Mouse (Mus musculus): ENCODE results near the gene Mb. TPM values are rescaled to one million over a fixed set of nuclear protein-coding genes. Genes with fewer than 3 reads are reported as not detected.

Gene Mb
- polyA plus RNA-seq, 1 experiment from 2014 or later: 1.4 TPM

GRCm38 (mm10) chr15:77056791-77057051, 6.3 kb upstream of the Mb start:
- no peaks in the 10 kb centered on the region for H3K9me3 ChIP-seq (ENCODE audit: control insufficient read depth, low read length)
- ATAC-seq (ENCODE audit: low read depth): no peak
- H3K4me2 ChIP-seq (ENCODE audit: low read depth, low read length): no peak overlapping the region
- 65% methylated on average over 3 of the region's 3 CpGs for WGBS
- no peaks in the 10 kb centered on the region for H3K27me3 ChIP-seq (ENCODE audit: control insufficient read depth, insufficient read depth, low read length)
- H3K4me3 ChIP-seq (ENCODE audit: low read depth, low read length): no peak overlapping the region
- H3K27ac ChIP-seq (ENCODE audit: low read depth, low read length): no peak overlapping the region
- no peaks in the 10 kb centered on the region for H3K36me3 ChIP-seq (ENCODE audit: control insufficient read depth, insufficient read depth, low read length)
- H3K4me1 ChIP-seq (ENCODE audit: control insufficient read depth, insufficient read depth, low read length): peaks cover 9% of the 10 kb centered on the region; the same call in 1 of the 2 replicates
- H3K9ac ChIP-seq (replicated peaks; ENCODE audit: low read depth, low read length): no peak overlapping the region

GRCm38 (mm10) chr15:77056001-77056790, 5.7 kb upstream of the Mb start:
- no peak for ATAC-seq (ENCODE audit: low read depth)
- Histone ChIP-seq H3K36me3 (ENCODE audit: control insufficient read depth, insufficient read depth, low read length) (no peaks in the 10 kb centered on the region), H3K4me1 (ENCODE audit: control insufficient read depth, insufficient read depth, low read length) (peaks cover 9% of the 10 kb centered on the region; the same call in 1 of the 2 replicates), H3K27me3 (ENCODE audit: control insufficient read depth, insufficient read depth, low read length) (no peaks in the 10 kb centered on the region), H3K9me3 (ENCODE audit: control insufficient read depth, low read length) (no peaks in the 10 kb centered on the region), H3K4me2 (ENCODE audit: low read depth, low read length) (no peak overlapping the region), H3K9ac (replicated peaks; ENCODE audit: low read depth, low read length) (no peak overlapping the region), H3K27ac (ENCODE audit: low read depth, low read length) (no peak overlapping the region), H3K4me3 (ENCODE audit: low read depth, low read length) (no peak overlapping the region)
- 22% methylated on average over 6 of the region's 6 CpGs for WGBS

GRCm38 (mm10) chr15:77054611-77055175, 4.2 kb upstream of the Mb start:
- Histone ChIP-seq H3K4me3 (ENCODE audit: low read depth, low read length) (no peak overlapping the region), H3K9me3 (ENCODE audit: control insufficient read depth, low read length) (no peaks in the 10 kb centered on the region), H3K9ac (replicated peaks; ENCODE audit: low read depth, low read length) (no peak overlapping the region), H3K27me3 (ENCODE audit: control insufficient read depth, insufficient read depth, low read length) (no peaks in the 10 kb centered on the region), H3K4me1 (ENCODE audit: control insufficient read depth, insufficient read depth, low read length) (peaks cover 9% of the 10 kb centered on the region; the same call in 1 of the 2 replicates), H3K4me2 (ENCODE audit: low read depth, low read length) (no peak overlapping the region), H3K27ac (ENCODE audit: low read depth, low read length) (no peak overlapping the region), H3K36me3 (ENCODE audit: control insufficient read depth, insufficient read depth, low read length) (no peaks in the 10 kb centered on the region)
- WGBS: 55% methylated on average over 5 of the region's 5 CpGs
- ATAC-seq (ENCODE audit: low read depth): no peak

- H3K4me2 ChIP-seq (ENCODE audit: low read depth, low read length): no peak overlapping the region
- no peak for ATAC-seq (ENCODE audit: low read depth)
- H3K4me1 ChIP-seq (ENCODE audit: control insufficient read depth, insufficient read depth, low read length): peaks cover 9% of the 10 kb centered on the region; the same call in 1 of the 2 replicates
- 88% methylated on average over 1 of the region's 1 CpGs for WGBS
- H3K27ac ChIP-seq (ENCODE audit: low read depth, low read length): no peak overlapping the region
- H3K36me3 ChIP-seq (ENCODE audit: control insufficient read depth, insufficient read depth, low read length): no peaks in the 10 kb centered on the region
- no peaks in the 10 kb centered on the region for H3K27me3 ChIP-seq (ENCODE audit: control insufficient read depth, insufficient read depth, low read length)
- H3K9me3 ChIP-seq (ENCODE audit: control insufficient read depth, low read length): no peaks in the 10 kb centered on the region
- no peak overlapping the region for H3K4me3 ChIP-seq (ENCODE audit: low read depth, low read length)
- no peak overlapping the region for H3K9ac ChIP-seq (replicated peaks; ENCODE audit: low read depth, low read length)
Observed at GRCm38 (mm10) chr15:77053021-77053420, 2.6 kb upstream of the Mb start.

- no peak overlapping the region for H3K9ac ChIP-seq (replicated peaks; ENCODE audit: low read depth, low read length)
- H3K4me1 ChIP-seq (ENCODE audit: control insufficient read depth, insufficient read depth, low read length): peaks cover 9% of the 10 kb centered on the region; the same call in 1 of the 2 replicates
- no peaks in the 10 kb centered on the region for H3K27me3 ChIP-seq (ENCODE audit: control insufficient read depth, insufficient read depth, low read length)
- WGBS: 41% methylated on average over 1 of the region's 1 CpGs
- H3K36me3 ChIP-seq (ENCODE audit: control insufficient read depth, insufficient read depth, low read length): no peaks in the 10 kb centered on the region
- no peaks in the 10 kb centered on the region for H3K9me3 ChIP-seq (ENCODE audit: control insufficient read depth, low read length)
- no peak overlapping the region for H3K4me3 ChIP-seq (ENCODE audit: low read depth, low read length)
- no peak overlapping the region for H3K27ac ChIP-seq (ENCODE audit: low read depth, low read length)
- ATAC-seq (ENCODE audit: low read depth): no peak
- no peak overlapping the region for H3K4me2 ChIP-seq (ENCODE audit: low read depth, low read length)
Observed at GRCm38 (mm10) chr15:77052176-77052575, 1.7 kb upstream of the Mb start.

- H3K27ac ChIP-seq (ENCODE audit: low read depth, low read length): no peak overlapping the region
- H3K9me3 ChIP-seq (ENCODE audit: control insufficient read depth, low read length): no peaks in the 10 kb centered on the region
- WGBS: 59% methylated on average over 10 of the region's 10 CpGs
- H3K4me2 ChIP-seq (ENCODE audit: low read depth, low read length): no peak overlapping the region
- H3K4me1 ChIP-seq (ENCODE audit: control insufficient read depth, insufficient read depth, low read length): no peaks in the 10 kb centered on the region
- no peak for ATAC-seq (ENCODE audit: low read depth)
- H3K27me3 ChIP-seq (ENCODE audit: control insufficient read depth, insufficient read depth, low read length): no peaks in the 10 kb centered on the region
- H3K9ac ChIP-seq (replicated peaks; ENCODE audit: low read depth, low read length): no peak overlapping the region
- H3K36me3 ChIP-seq (ENCODE audit: control insufficient read depth, insufficient read depth, low read length): no peaks in the 10 kb centered on the region
- no peak overlapping the region for H3K4me3 ChIP-seq (ENCODE audit: low read depth, low read length)
Observed at GRCm38 (mm10) chr15:77045609-77046008, 4.9 kb downstream of the Mb start.

GRCm38 (mm10) chr15:77044597-77045320, 5.7 kb downstream of the Mb start, which contains the start of gene Apol6:
TSS of gene Apol6 (plus strand) at chr15:77044729.
- no peak within 1 kb of the TSS for H3K4me2 ChIP-seq (ENCODE audit: low read depth, low read length)
- 87% methylated on average over 12 of the region's 12 CpGs for WGBS
- ATAC-seq (ENCODE audit: low read depth): no peak
- H3K27me3 ChIP-seq (ENCODE audit: control insufficient read depth, insufficient read depth, low read length): no peaks in the 10 kb centered on the region
- H3K9ac ChIP-seq (replicated peaks; ENCODE audit: low read depth, low read length): no peak within 1 kb of the TSS
- no peaks in the 10 kb centered on the region for H3K4me1 ChIP-seq (ENCODE audit: control insufficient read depth, insufficient read depth, low read length)
- H3K4me3 ChIP-seq (ENCODE audit: low read depth, low read length): no peak within 1 kb of the TSS
- H3K36me3 ChIP-seq (ENCODE audit: control insufficient read depth, insufficient read depth, low read length): no peaks in the 10 kb centered on the region
- H3K27ac ChIP-seq (ENCODE audit: low read depth, low read length): no peak within 1 kb of the TSS
- no peaks in the 10 kb centered on the region for H3K9me3 ChIP-seq (ENCODE audit: control insufficient read depth, low read length)

- no peaks in the 10 kb centered on the region for H3K27me3 ChIP-seq (ENCODE audit: control insufficient read depth, insufficient read depth, low read length)
- H3K4me3 ChIP-seq (ENCODE audit: low read depth, low read length): no peak overlapping the region
- ATAC-seq (ENCODE audit: low read depth): no peak
- no peak overlapping the region for H3K9ac ChIP-seq (replicated peaks; ENCODE audit: low read depth, low read length)
- H3K9me3 ChIP-seq (ENCODE audit: control insufficient read depth, low read length): no peaks in the 10 kb centered on the region
- H3K4me2 ChIP-seq (ENCODE audit: low read depth, low read length): no peak overlapping the region
- H3K27ac ChIP-seq (ENCODE audit: low read depth, low read length): no peak overlapping the region
- no peaks in the 10 kb centered on the region for H3K36me3 ChIP-seq (ENCODE audit: control insufficient read depth, insufficient read depth, low read length)
- 0 out of 2 replicates have a peak, but pooled peaks cover 2% of the 10 kb centered on the region for H3K4me1 ChIP-seq (ENCODE audit: control insufficient read depth, insufficient read depth, low read length)
- WGBS: 71% methylated on average over 3 of the region's 3 CpGs
Observed at GRCm38 (mm10) chr15:77040784-77041183, 9.7 kb downstream of the Mb start.

- Histone ChIP-seq H3K27me3 (ENCODE audit: control insufficient read depth, insufficient read depth, low read length) (no peaks in the 10 kb centered on the region), H3K27ac (ENCODE audit: low read depth, low read length) (no peak overlapping the region), H3K9ac (replicated peaks; ENCODE audit: low read depth, low read length) (no peak overlapping the region), H3K4me2 (ENCODE audit: low read depth, low read length) (no peak overlapping the region), H3K9me3 (ENCODE audit: control insufficient read depth, low read length) (no peaks in the 10 kb centered on the region), H3K36me3 (ENCODE audit: control insufficient read depth, insufficient read depth, low read length) (no peaks in the 10 kb centered on the region), H3K4me1 (ENCODE audit: control insufficient read depth, insufficient read depth, low read length) (0 out of 2 replicates have a peak, but pooled peaks cover 2% of the 10 kb centered on the region), H3K4me3 (ENCODE audit: low read depth, low read length) (no peak overlapping the region)
- no peak for ATAC-seq (ENCODE audit: low read depth)
- 76% methylated on average over 7 of the region's 9 CpGs for WGBS
Observed at GRCm38 (mm10) chr15:77039211-77039700, 11.2 kb downstream of the Mb start.
